Mouse (Mus musculus): ENCODE measurements around the gene Cpvl. TPM values are rescaled to one million over a fixed set of nuclear protein-coding genes. Genes with fewer than 3 reads are reported as not detected.

Gene Cpvl
- total and polyA plus RNA-seq, 3 experiments: not detected

- H3K27ac ChIP-seq (ENCODE audit: control insufficient read depth, low read depth, low read length): no peak overlapping the region
- no peak overlapping the region for H3K9ac ChIP-seq (ENCODE audit: control insufficient read depth, low read depth, low read length, poor library complexity, severe bottlenecking)
- H3K4me3 ChIP-seq (ENCODE audit: control insufficient read depth in 1 of 2, insufficient read depth in 1 of 2, low read depth in 2 of 2, low read length in 2 of 2): no peak overlapping the region
- H3K27me3 ChIP-seq (ENCODE audit: control insufficient read depth in 1 of 2, insufficient read depth in 2 of 2, low read length in 2 of 2): no peaks in the 10 kb centered on the region
- no peaks in the 10 kb centered on the region for H3K36me3 ChIP-seq (ENCODE audit: control insufficient read depth in 1 of 2, insufficient read depth in 2 of 2, low read length in 2 of 2)
- H3K4me1 ChIP-seq (ENCODE audit: control insufficient read depth in 1 of 2, insufficient read depth in 2 of 2, low read length in 2 of 2): no peaks in the 10 kb centered on the region
- no peaks in the 10 kb centered on the region for H3K9me3 ChIP-seq (replicated peaks; ENCODE audit: insufficient read depth, low read length)
- DNase-seq (ENCODE audit: low read depth, low spot score): no peak
- TF ChIP-seq KAT2A (conservative IDR thresholded peaks at IDR 0.05; ENCODE audit: low read depth, low read length): no peak
- no peak for TF ChIP-seq CTCF (IDR thresholded peaks at IDR 0.05 in 2 of 3, conservative IDR thresholded peaks at IDR 0.05 in 1 of 3; ENCODE audit: control insufficient read depth in 1 of 3, insufficient read depth in 1 of 3, low read depth in 2 of 3, low read length in 3 of 3, poor library complexity in 1 of 3, severe bottlenecking in 1 of 3)
- no peak for TF ChIP-seq TAL1 (IDR thresholded peaks at IDR 0.05; ENCODE audit: low read length)
- no peak for TF ChIP-seq TCF12 (IDR thresholded peaks at IDR 0.05; ENCODE audit: low read depth, low read length)
- TF ChIP-seq MYB (IDR thresholded peaks at IDR 0.05; ENCODE audit: low read depth, low read length): no peak
- no peak for TF ChIP-seq USF1 (IDR thresholded peaks at IDR 0.05; ENCODE audit: low read depth, low read length)
- TF ChIP-seq ZMIZ1 (IDR thresholded peaks at IDR 0.05; ENCODE audit: low read depth, low read length): no peak
- no peak for TF ChIP-seq USF2 (IDR thresholded peaks at IDR 0.05; ENCODE audit: borderline replicate concordance in 1 of 2, insufficient read depth in 1 of 2, low read depth in 1 of 2, low read length in 2 of 2)
- no peak for TF ChIP-seq ELF1 (IDR thresholded peaks at IDR 0.05; ENCODE audit: low read depth, low read length)
- H3K79me2 ChIP-seq (ENCODE audit: control insufficient read depth, insufficient read depth, low read length, poor library complexity): no peaks in the 10 kb centered on the region
These were observed 4.4 kb downstream of the Cpvl start for GRCm38 (mm10) chr6:53974040-53974439.

- no peak overlapping the region for H3K27ac ChIP-seq (ENCODE audit: control insufficient read depth, low read depth, low read length)
- no peaks in the 10 kb centered on the region for H3K79me2 ChIP-seq (ENCODE audit: control insufficient read depth, insufficient read depth, low read length, poor library complexity)
- no peaks in the 10 kb centered on the region for H3K9me3 ChIP-seq (replicated peaks; ENCODE audit: insufficient read depth, low read length)
- DNase-seq (ENCODE audit: low read depth, low spot score): no peak
- no peak overlapping the region for H3K4me3 ChIP-seq (ENCODE audit: control insufficient read depth in 1 of 2, insufficient read depth in 1 of 2, low read depth in 2 of 2, low read length in 2 of 2)
- no peak for TF ChIP-seq ELF1 (IDR thresholded peaks at IDR 0.05; ENCODE audit: low read depth, low read length)
- no peak for TF ChIP-seq SMC3 (IDR thresholded peaks at IDR 0.05; ENCODE audit: low read depth, low read length)
- TF ChIP-seq ETS1 (IDR thresholded peaks at IDR 0.05; ENCODE audit: low read depth, low read length): no peak
- TF ChIP-seq MXI1 (IDR thresholded peaks at IDR 0.05; ENCODE audit: low read depth, low read length): no peak
- no peak for TF ChIP-seq MEF2A (IDR thresholded peaks at IDR 0.05; ENCODE audit: extremely low read depth, insufficient replicate concordance, low read depth, low read length, poor library complexity, severe bottlenecking)
- TF ChIP-seq GABPA (IDR thresholded peaks at IDR 0.05; ENCODE audit: low read depth, low read length): no peak
- no peak for TF ChIP-seq POLR2AphosphoS5 (IDR thresholded peaks at IDR 0.05; ENCODE audit: borderline replicate concordance, low read depth, low read length)
- no peak for TF ChIP-seq EP300 (IDR thresholded peaks at IDR 0.05; ENCODE audit: low read depth in 1 of 2, low read length in 2 of 2)
- no peak for TF ChIP-seq CTCF (IDR thresholded peaks at IDR 0.05 in 2 of 3, conservative IDR thresholded peaks at IDR 0.05 in 1 of 3; ENCODE audit: control insufficient read depth in 1 of 3, insufficient read depth in 1 of 3, low read depth in 2 of 3, low read length in 3 of 3, poor library complexity in 1 of 3, severe bottlenecking in 1 of 3)
- no peak for TF ChIP-seq MAZ (IDR thresholded peaks at IDR 0.05; ENCODE audit: low read depth, low read length)
- no peak for TF ChIP-seq MYB (IDR thresholded peaks at IDR 0.05; ENCODE audit: low read depth, low read length)
- TF ChIP-seq USF2 (IDR thresholded peaks at IDR 0.05; ENCODE audit: borderline replicate concordance in 1 of 2, insufficient read depth in 1 of 2, low read depth in 1 of 2, low read length in 2 of 2): no peak
- TF ChIP-seq UBTF (IDR thresholded peaks at IDR 0.05; ENCODE audit: borderline replicate concordance, insufficient read depth, low read depth, low read length): no peak
- TF ChIP-seq JUND (IDR thresholded peaks at IDR 0.05; ENCODE audit: low read depth, low read length): no peak
- no peak for TF ChIP-seq CHD1 (IDR thresholded peaks at IDR 0.05; ENCODE audit: low read depth, low read length)
- TF ChIP-seq GATA1 (IDR thresholded peaks at IDR 0.05; ENCODE audit: low read depth, low read length): no peak
- no peak for TF ChIP-seq POLR2AphosphoS2 (IDR thresholded peaks at IDR 0.05; ENCODE audit: low read length)
- no peak for TF ChIP-seq TBP (IDR thresholded peaks at IDR 0.05; ENCODE audit: low read depth, low read length)
- TF ChIP-seq ZC3H11A (IDR thresholded peaks at IDR 0.05; ENCODE audit: low read depth, low read length): no peak
- TF ChIP-seq ZKSCAN1 (IDR thresholded peaks at IDR 0.05; ENCODE audit: low read depth, low read length): no peak
- no peaks in the 10 kb centered on the region for H3K36me3 ChIP-seq (ENCODE audit: control insufficient read depth in 1 of 2, insufficient read depth in 2 of 2, low read length in 2 of 2)
- no peak overlapping the region for H3K9ac ChIP-seq (ENCODE audit: control insufficient read depth, low read depth, low read length, poor library complexity, severe bottlenecking)
- H3K27me3 ChIP-seq (ENCODE audit: control insufficient read depth in 1 of 2, insufficient read depth in 2 of 2, low read length in 2 of 2): no peaks in the 10 kb centered on the region
- no peaks in the 10 kb centered on the region for H3K4me1 ChIP-seq (ENCODE audit: control insufficient read depth in 1 of 2, insufficient read depth in 2 of 2, low read length in 2 of 2)
These were observed 5.0 kb downstream of the Cpvl start for GRCm38 (mm10) chr6:53973468-53973867.

All from MEL (cell line).